Comparison of ENCODE assay signal across 8 mouse cellular contexts in genomic region chr15:37007959-37008419, GRCm38 (mm10). TPM values are rescaled to one million over a fixed set of nuclear protein-coding genes. Genes with fewer than 3 reads are reported as not detected.
DNase-seq lines count a peak whose midpoint lies in the region; ATAC-seq and TF ChIP-seq lines count a peak whose summit lies in the region.

No protein-coding gene starts in this region.

- no peak; the same call in 1 of the 2 replicates for ATAC-seq in embryonic facial prominence, embryonic 11.5 days (replicated peaks; ENCODE audit: insufficient number of reproducible peaks, low FRiP score, low TSS enrichment, low read depth)
- no peak for ATAC-seq in intestine, embryonic 14.5 days (replicated peaks; ENCODE audit: low FRiP score, low TSS enrichment, low read depth)
- ATAC-seq in neural tube, embryonic 15.5 days (ENCODE audit: low FRiP score) = no peak

- no peaks in the 10 kb centered on the region for H3K9me3 ChIP-seq in embryonic facial prominence, embryonic 11.5 days (replicated peaks; ENCODE audit: control insufficient read depth, low read length)
- H3K9me3 ChIP-seq in intestine, embryonic 14.5 days (ENCODE audit: control insufficient read depth, low read length) = no peaks in the 10 kb centered on the region
- no peaks in the 10 kb centered on the region for H3K9me3 ChIP-seq in neural tube, embryonic 15.5 days (replicated peaks)

- peaks cover 17% of the 10 kb centered on the region for H3K4me1 ChIP-seq in lung, adult 2 months (ENCODE audit: control insufficient read depth, insufficient read depth, low read length)
- H3K4me1 ChIP-seq in embryonic facial prominence, embryonic 11.5 days (ENCODE audit: control insufficient read depth, insufficient read depth, low read length) = no peaks in the 10 kb centered on the region
- peaks cover 19% of the 10 kb centered on the region for H3K4me1 ChIP-seq in intestine, embryonic 14.5 days (replicated peaks; ENCODE audit: control insufficient read depth, insufficient read depth, low read length)
- peaks cover 33% of the 10 kb centered on the region for H3K4me1 ChIP-seq in neural tube, embryonic 15.5 days

- peak overlapping the region; percentile 87; the same call in 1 of the 2 replicates for H3K27ac ChIP-seq in embryonic facial prominence, embryonic 11.5 days (replicated peaks; ENCODE audit: low read depth, low read length)
- H3K27ac ChIP-seq in intestine, embryonic 14.5 days (ENCODE audit: low read depth) = peak overlapping the region; percentile 93
- peak overlapping the region; percentile 98 for H3K27ac ChIP-seq in neural tube, embryonic 15.5 days (replicated peaks)

- H3K4me3 ChIP-seq in lung, adult 2 months (replicated peaks; ENCODE audit: extremely low read depth, low read depth, low read length) = peak overlapping the region; percentile 71
- peak overlapping the region; percentile 99 for H3K4me3 ChIP-seq in embryonic facial prominence, embryonic 11.5 days (ENCODE audit: low read depth, low read length)
- peak overlapping the region; percentile 82 for H3K4me3 ChIP-seq in intestine, embryonic 14.5 days (ENCODE audit: low read depth, low read length)
- H3K4me3 ChIP-seq in neural tube, embryonic 15.5 days (replicated peaks) = peak overlapping the region; percentile 98

- no peaks in the 10 kb centered on the region for H3K27me3 ChIP-seq in embryonic facial prominence, embryonic 11.5 days (ENCODE audit: control insufficient read depth, insufficient read depth, low read length)
- no peaks in the 10 kb centered on the region for H3K27me3 ChIP-seq in intestine, embryonic 14.5 days (replicated peaks; ENCODE audit: control insufficient read depth, insufficient read depth, low read length)
- no peaks in the 10 kb centered on the region for H3K27me3 ChIP-seq in neural tube, embryonic 15.5 days (replicated peaks)

- H3K9ac ChIP-seq in embryonic facial prominence, embryonic 11.5 days (replicated peaks; ENCODE audit: low read length) = peak overlapping the region; percentile 99
- H3K9ac ChIP-seq in intestine, embryonic 14.5 days (ENCODE audit: low read length) = peak overlapping the region; percentile 96
- H3K9ac ChIP-seq in neural tube, embryonic 15.5 days (replicated peaks) = peak overlapping the region; percentile 99

- 27% methylated on average over 8 of the region's 8 CpGs for WGBS in lung, adult 2 months
- 34% methylated on average over 8 of the region's 8 CpGs for WGBS in embryonic facial prominence, embryonic 11.5 days
- 31% methylated on average over 8 of the region's 8 CpGs for WGBS in intestine, embryonic 14.5 days
- WGBS in neural tube, embryonic 15.5 days = 29% methylated on average over 8 of the region's 8 CpGs

- DNase-seq in lung, adult 2 months = no peak
- DNase-seq in lung, postnatal 4 days = no peak
- no peak for DNase-seq in embryonic facial prominence, embryonic 11.5 days (ENCODE audit: low spot score)
- no peak for DNase-seq in intestine, embryonic 14.5 days (ENCODE audit: low spot score)
- DNase-seq in spleen, postnatal 10 days (ENCODE audit: low spot score in 2 of 2) = no peak
- no peak for DNase-seq in gastrocnemius, postnatal 25 days
- DNase-seq in thymus, postnatal 0 days (ENCODE audit: low spot score) = no peak

- no peak for TF ChIP-seq CTCF in lung, adult 2 months (IDR thresholded peaks at IDR 0.05; ENCODE audit: insufficient read depth, low read length)

- H3K4me2 ChIP-seq in embryonic facial prominence, embryonic 11.5 days (ENCODE audit: low read depth, low read length) = peak overlapping the region; percentile 54
- H3K4me2 ChIP-seq in intestine, embryonic 14.5 days (ENCODE audit: low read length) = peak overlapping the region; percentile 76
- H3K4me2 ChIP-seq in neural tube, embryonic 15.5 days = peak overlapping the region; percentile 62

- TF ChIP-seq POLR2A in lung, adult 2 months (IDR thresholded peaks at IDR 0.05; ENCODE audit: borderline replicate concordance, extremely low read depth, low read depth, low read length) = no peak

- no peaks in the 10 kb centered on the region; the same call in 1 of the 2 replicates for H3K36me3 ChIP-seq in embryonic facial prominence, embryonic 11.5 days (replicated peaks; ENCODE audit: control insufficient read depth, insufficient read depth, low read depth, low read length)
- peaks cover 8% of the 10 kb centered on the region for H3K36me3 ChIP-seq in intestine, embryonic 14.5 days (ENCODE audit: control insufficient read depth, insufficient read depth, low read length)
- peaks cover 5% of the 10 kb centered on the region for H3K36me3 ChIP-seq in neural tube, embryonic 15.5 days

RNA-seq across cellular contexts. Expression of gene Zfp706, which starts 0.4 kb away (rescaled TPM):
- polyA plus RNA-seq in lung, adult 2 months (2012; rRNA removed) = 25.4 and 27.1 TPM in 2 replicates
- polyA plus RNA-seq in embryonic facial prominence, embryonic 11.5 days (2014; fragmentation: Nextera tagmentation; extraction: Ambion mirVana) = 381 and 407 TPM in 2 replicates
- polyA plus RNA-seq in intestine, embryonic 14.5 days (2014; fragmentation: Nextera tagmentation; extraction: Ambion mirVana) = 460 and 462 TPM in 2 replicates
- 457 and 498 TPM in 2 replicates for polyA plus RNA-seq in neural tube, embryonic 15.5 days (2015; fragmentation: Nextera tagmentation; extraction: Ambion mirVana)
- 100 to 1,000 TPM; 124 to 125 TPM for total RNA-seq in gastrocnemius, postnatal 25 days (2021)
- 596 and 599 TPM in 2 replicates for polyA plus RNA-seq in thymus, postnatal 0 days (2015; fragmentation: Nextera tagmentation; extraction: Ambion mirVana)

Comparison
In these comparisons a context has a peak if more than half of its experiments do, and no peak if none do; other contexts are left out.
1. RNA of gene Zfp706, which starts 0.4 kb away (polyA plus RNA-seq): 596 to 599 TPM in thymus, postnatal 0 days, 460 to 462 TPM in intestine, embryonic 14.5 days, 457 to 498 TPM in neural tube, embryonic 15.5 days and 381 to 407 TPM in embryonic facial prominence, embryonic 11.5 days; 25.4 to 27.1 TPM in lung, adult 2 months; every median in the first group is over 10 times any median in the second.
2. Peak in every context shown above with its lines, with median percentiles within 50 percentile points of each other: H3K4me3 ChIP-seq, H3K27ac ChIP-seq, H3K4me2 ChIP-seq and H3K9ac ChIP-seq.